Mouse (Mus musculus) CH12.LX (cell line): ENCODE results near the gene Slc44a5. TPM values are rescaled to one million over a fixed set of nuclear protein-coding genes. Genes with fewer than 3 reads are reported as not detected.
A peak's percentile ranks its signal among the peaks of the same experiment; 100 is the strongest.

ENCODE experiments used
- DNase-seq: peaks from one replicate; pipeline ENCODE4 v3.0.0-alpha.2; 2013; ENCODE audit errors: extremely low read depth
- H3K27ac ChIP-seq: 2 replicates; pipeline ENCODE4 v1.5.1; 2012; ENCODE audit warnings: low read depth, mild to moderate bottlenecking, control low read depth, moderate library complexity; ENCODE audit not compliant: insufficient read depth
- H3K27me3 ChIP-seq: replicated peaks from 2 replicates; pipeline ENCODE3; 2012; ENCODE audit warnings: inconsistent platforms
- H3K36me3 ChIP-seq, 2 experiments: replicated peaks in 1 of 2; 2 replicates each; pipeline versions ENCODE3 to v1.6.1; 2012; ENCODE audit warnings: inconsistent platforms in 1 of 2, low read length in 1 of 2, mild to moderate bottlenecking in 1 of 2, mixed read lengths in 1 of 2, moderate library complexity in 1 of 2; ENCODE audit not compliant: control insufficient read depth in 1 of 2, insufficient read depth in 1 of 2
- H3K4me1 ChIP-seq, 2 experiments: 2 replicates each; pipeline ENCODE4 v1.6.1; 2012; ENCODE audit warnings: inconsistent platforms in 1 of 2, moderate library complexity in 1 of 2; ENCODE audit not compliant: insufficient read depth in 2 of 2, control insufficient read depth in 1 of 2
- H3K4me2 ChIP-seq: 2 replicates; pipeline ENCODE4 v1.6.1; 2012; ENCODE audit warnings: low read depth, mild to moderate bottlenecking, control low read depth; ENCODE audit not compliant: poor library complexity, insufficient read depth, severe bottlenecking
- H3K4me3 ChIP-seq, 3 experiments: fragments of 150-350 bp in 1 of 3; sonication (generic) in 1 of 3; replicated peaks in 1 of 3; 2 replicates each; pipeline versions ENCODE3 to v1.5.1; 2011 to 2012; ENCODE audit warnings: low read depth in 2 of 3, low read length in 2 of 3, mild to moderate bottlenecking in 2 of 3, moderate library complexity in 2 of 3, control low read depth in 1 of 3, improper control_type of control experiment in 1 of 3, inconsistent platforms in 1 of 3, mixed read lengths in 1 of 3; ENCODE audit not compliant: poor library complexity in 1 of 3
- H3K79me2 ChIP-seq: replicated peaks from 2 replicates; pipeline ENCODE4 v1.6.1; 2012; ENCODE audit warnings: mild to moderate bottlenecking, moderate library complexity; ENCODE audit not compliant: control insufficient read depth, poor library complexity, insufficient read depth, severe bottlenecking; ENCODE audit errors: extremely low read depth
- H3K9ac ChIP-seq: 2 replicates; pipeline ENCODE4 v1.6.1; 2012; ENCODE audit warnings: low read depth, mild to moderate bottlenecking, control low read depth, moderate library complexity; ENCODE audit not compliant: insufficient read depth
- H3K9me3 ChIP-seq: replicated peaks from 2 replicates; pipeline ENCODE3; 2012; ENCODE audit warnings: low read length, inconsistent platforms, mixed read lengths
- CHD1 ChIP-seq: IDR thresholded peaks from 2 replicates; pipeline ENCODE4 v1.6.1; 2012; ENCODE audit warnings: low read depth, low read length, improper control_type of control experiment, inconsistent platforms
- CHD2 ChIP-seq: IDR thresholded peaks from 2 replicates; pipeline ENCODE4 v1.6.1; 2011; ENCODE audit warnings: low read length, improper control_type of control experiment
- CTCF ChIP-seq, 2 experiments: IDR thresholded peaks in 1 of 2; conservative IDR thresholded peaks in 1 of 2; 2 replicates each; pipeline ENCODE4 v1.5.1; 2011 to 2012; ENCODE audit warnings: low read depth in 2 of 2, low read length in 2 of 2, improper control_type of control experiment in 1 of 2, inconsistent platforms in 1 of 2, mild to moderate bottlenecking in 1 of 2, moderate library complexity in 1 of 2
- E2F4 ChIP-seq: IDR thresholded peaks from 2 replicates; pipeline ENCODE4 v1.6.1; 2011; ENCODE audit warnings: low read depth, low read length, improper control_type of control experiment; ENCODE audit not compliant: insufficient replicate concordance
- ELF1 ChIP-seq: IDR thresholded peaks from 2 replicates; pipeline ENCODE4 v1.6.1; 2014; ENCODE audit warnings: low read depth, mild to moderate bottlenecking, inconsistent platforms, low read length, improper control_type of control experiment
- ETS1 ChIP-seq: conservative IDR thresholded peaks from 2 replicates; pipeline ENCODE4 v1.6.1; 2012; ENCODE audit warnings: low read depth, mild to moderate bottlenecking, inconsistent platforms, low read length, improper control_type of control experiment, moderate library complexity
- GABPA ChIP-seq: IDR thresholded peaks from 2 replicates; pipeline ENCODE4 v1.6.1; 2012; ENCODE audit warnings: low read depth, low read length, improper control_type of control experiment, inconsistent platforms; ENCODE audit not compliant: insufficient replicate concordance
- IRF4 ChIP-seq: IDR thresholded peaks from 2 replicates; pipeline ENCODE4 v1.6.1; 2014; ENCODE audit warnings: low read depth, mild to moderate bottlenecking, inconsistent platforms, low read length, improper control_type of control experiment
- JUN ChIP-seq: IDR thresholded peaks from 2 replicates; pipeline ENCODE4 v1.6.1; 2011; ENCODE audit warnings: low read depth, mild to moderate bottlenecking, low read length, improper control_type of control experiment, moderate library complexity; ENCODE audit not compliant: insufficient read depth
- JUND ChIP-seq: conservative IDR thresholded peaks from 2 replicates; pipeline ENCODE4 v1.6.1; 2011; ENCODE audit warnings: low read depth, low read length, improper control_type of control experiment
- MAFK ChIP-seq: IDR thresholded peaks from 2 replicates; pipeline ENCODE4 v1.6.1; 2011; ENCODE audit warnings: low read length, improper control_type of control experiment; ENCODE audit not compliant: insufficient replicate concordance
- MAX ChIP-seq: IDR thresholded peaks from 2 replicates; pipeline ENCODE4 v1.6.1; 2011; ENCODE audit warnings: low read length, improper control_type of control experiment
- MAZ ChIP-seq: IDR thresholded peaks from 2 replicates; pipeline ENCODE4 v1.6.1; 2012; ENCODE audit warnings: low read depth, mild to moderate bottlenecking, inconsistent platforms, low read length, improper control_type of control experiment, moderate library complexity
- MEF2A ChIP-seq: IDR thresholded peaks from 2 replicates; pipeline ENCODE4 v1.6.1; 2014; ENCODE audit warnings: low read depth, mild to moderate bottlenecking, inconsistent platforms, low read length, improper control_type of control experiment, borderline replicate concordance
- MYC ChIP-seq: IDR thresholded peaks from 2 replicates; pipeline ENCODE4 v1.6.1; 2011; ENCODE audit warnings: low read depth, mild to moderate bottlenecking, improper control_type of control experiment, low read length
- NELFE ChIP-seq: IDR thresholded peaks from 2 replicates; pipeline ENCODE4 v1.6.1; 2011; ENCODE audit warnings: low read depth, low read length, improper control_type of control experiment
- NRF1 ChIP-seq: IDR thresholded peaks from 2 replicates; pipeline ENCODE4 v1.6.1; 2014; ENCODE audit warnings: low read depth, mild to moderate bottlenecking, inconsistent platforms, low read length, improper control_type of control experiment, moderate library complexity
- PAX5 ChIP-seq: IDR thresholded peaks from 2 replicates; pipeline ENCODE4 v1.6.1; 2012; ENCODE audit warnings: low read length, inconsistent platforms, mixed read lengths
- POLR2A ChIP-seq: IDR thresholded peaks from 2 replicates; pipeline ENCODE4 v1.6.1; 2011; ENCODE audit warnings: low read depth, mild to moderate bottlenecking, improper control_type of control experiment, low read length
- RAD21 ChIP-seq: IDR thresholded peaks from 2 replicates; pipeline ENCODE4 v1.6.1; 2011; ENCODE audit warnings: low read depth, mild to moderate bottlenecking, low read length, improper control_type of control experiment, moderate library complexity
- RCOR1 ChIP-seq: conservative IDR thresholded peaks from 2 replicates; pipeline ENCODE4 v1.6.1; 2012; ENCODE audit warnings: low read depth, mild to moderate bottlenecking, inconsistent platforms, low read length, improper control_type of control experiment
- SIN3A ChIP-seq: IDR thresholded peaks from 2 replicates; pipeline ENCODE4 v1.6.1; 2012; ENCODE audit warnings: low read length, improper control_type of control experiment, inconsistent platforms
- SMC3 ChIP-seq: IDR thresholded peaks from 2 replicates; pipeline ENCODE4 v1.6.1; 2011; ENCODE audit warnings: low read depth, low read length, improper control_type of control experiment
- TBP ChIP-seq: conservative IDR thresholded peaks from 2 replicates; pipeline ENCODE4 v1.6.1; 2011; ENCODE audit warnings: low read depth, low read length, improper control_type of control experiment
- TCF12 ChIP-seq: IDR thresholded peaks from 2 replicates; pipeline ENCODE4 v1.6.1; 2014; ENCODE audit warnings: low read depth, mild to moderate bottlenecking, inconsistent platforms, low read length, improper control_type of control experiment
- USF2 ChIP-seq: conservative IDR thresholded peaks from 2 replicates; pipeline ENCODE4 v1.6.1; 2011; ENCODE audit warnings: low read depth, low read length, improper control_type of control experiment
- ZC3H11A ChIP-seq: IDR thresholded peaks from 2 replicates; pipeline ENCODE4 v1.6.1; 2012; ENCODE audit warnings: low read depth, mild to moderate bottlenecking, inconsistent platforms, low read length, improper control_type of control experiment
- ZNF384 ChIP-seq: IDR thresholded peaks from 2 replicates; pipeline ENCODE4 v1.6.1; 2012; ENCODE audit warnings: low read depth, low read length, improper control_type of control experiment, inconsistent platforms
- dilution Hi-C: fragments of 300-500 bp; cut with MboI; formaldehyde crosslinking; loops from 2 replicates; pipeline ENCODE4 v1.14.3; 2020; ENCODE audit warnings: low sequenced_read_pairs; ENCODE audit not compliant: extremely low pct_unique_long_range_greater_than_20kb, extremely low pct_ligation_motif_present
- in situ Hi-C: fragments of 300-500 bp; cut with MboI; formaldehyde crosslinking; loops from 3 replicates; pipeline ENCODE4 v1.14.3; 2019; ENCODE audit warnings: low sequenced_read_pairs, low pct_ligation_motif_present, low pct_unique_long_range_greater_than_20kb, mixed read lengths
- polyA plus RNA-seq: library from polyadenylated mRNA; unstranded; fragments of >175 nt; gene quantifications from 2 replicates; pipeline ENCODE4 v1.2.1, GENCODE M21; 2012; ENCODE audit warnings: low read depth; ENCODE audit not compliant: insufficient read length
- total RNA-seq, 2 experiments: library from RNA; depleted of rRNA; stranded (reverse); fragments of 300-350 nt in 1 of 2; fragments of >200 nt in 1 of 2; gene quantifications; 2 replicates each; pipeline ENCODE4 v1.2.3; 2012 to 2014

Slc44a5 gene
- total and polyA plus RNA-seq, 3 experiments: not detected

- TF ChIP-seq MAFK (0 out of 2 replicates have a peak, but pooled peaks have one; percentile 47), TBP (peak; percentile 93), USF2 (no peak), SIN3A (no peak), MYC (no peak), ETS1 (no peak), ZC3H11A (no peak)
- TF ChIP-seq, all 38 proteins: peak for 9
These were observed 209.8 kb downstream of the Slc44a5 start (continued) for GRCm38 (mm10) chr3:154182987-154183386.

DNA sequence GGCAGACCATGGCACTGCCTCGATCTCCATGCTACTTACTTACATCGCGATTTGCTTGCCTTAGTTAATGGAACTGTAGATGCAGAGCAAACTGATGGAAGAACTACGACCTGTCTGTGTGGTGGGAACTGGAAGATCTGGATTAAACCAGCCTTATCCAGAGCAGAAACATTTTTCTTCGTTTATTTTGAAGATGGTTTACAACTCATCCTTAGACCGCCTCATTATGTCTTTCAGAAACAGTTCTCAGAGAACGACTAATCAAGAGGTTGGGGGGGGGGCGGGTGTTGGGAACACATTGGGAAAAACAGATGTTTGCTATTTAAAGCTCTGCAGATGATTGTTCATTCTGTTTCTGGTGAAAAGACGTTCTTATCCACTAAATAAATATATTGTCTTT lies 210.7 kb downstream of the Slc44a5 start:
- H3K4me1 ChIP-seq: peaks cover 3 to 26% of the 10 kb centered on the region in 2 experiments
- no peak overlapping the region for H3K9ac ChIP-seq
- TF ChIP-seq JUND: no peak
- TF ChIP-seq MEF2A: no peak
- no peak for TF ChIP-seq CHD1
- no peak for TF ChIP-seq NELFE
- no peak for TF ChIP-seq E2F4
- no peak for TF ChIP-seq NRF1
- no peak for TF ChIP-seq CTCF (conservative IDR thresholded peaks at IDR 0.05 in 1 of 2, IDR thresholded peaks at IDR 0.05 in 1 of 2; ENCODE audit: low read depth in 2 of 2, low read length in 2 of 2)
- no peak for TF ChIP-seq ETS1
- TF ChIP-seq JUN: no peak
- TF ChIP-seq TCF12: no peak
- no peak for TF ChIP-seq RCOR1
- no peak for TF ChIP-seq MAX
- TF ChIP-seq, all 38 proteins: peak for 0
- no peak for DNase-seq
- H3K9me3 ChIP-seq: peaks cover 4% of the 10 kb centered on the region
- dilution Hi-C loops: no loop called here
- H3K79me2 ChIP-seq: no peaks in the 10 kb centered on the region
- no peaks in the 10 kb centered on the region for H3K36me3 ChIP-seq
- no peak overlapping the region for H3K4me2 ChIP-seq
- no peaks in the 10 kb centered on the region for H3K27me3 ChIP-seq
- in situ Hi-C loops: no loop called here
- H3K4me3 ChIP-seq: no peak overlapping the region
- H3K27ac ChIP-seq: no peak overlapping the region

DNA sequence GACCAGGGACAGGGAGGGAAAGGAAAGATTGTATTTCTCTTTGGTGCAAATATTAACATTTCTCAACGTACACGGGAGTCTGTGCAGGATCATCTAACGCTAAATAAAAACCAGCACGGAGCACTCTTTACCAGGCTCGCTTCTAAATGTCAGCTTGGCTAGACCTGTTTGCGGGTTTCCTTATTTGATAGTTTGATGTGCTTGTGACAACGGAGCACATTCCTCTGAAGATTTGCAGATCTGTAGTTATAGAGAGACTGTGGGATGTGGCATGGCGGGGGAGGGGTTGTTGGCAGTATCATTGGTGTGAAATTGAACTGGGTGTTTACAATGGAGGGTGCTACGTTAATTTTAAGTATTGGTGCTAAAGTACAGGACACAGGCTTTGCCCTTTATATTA lies 215.4 kb downstream of the Slc44a5 start:
- dilution Hi-C loops: no loop called here

More for the DNA sequence above, 215.4 kb downstream of the Slc44a5 start:
- no peak for DNase-seq
- Histone ChIP-seq H3K27me3 (no peaks in the 10 kb centered on the region), H3K4me1 (peaks cover 2 to 5% of the 10 kb centered on the region in 2 experiments; a peak in 3 of 4 replicates), H3K9me3 (no peaks in the 10 kb centered on the region), H3K4me3 (no peak overlapping the region), H3K9ac (no peak overlapping the region), H3K27ac (no peak overlapping the region), H3K79me2 (no peaks in the 10 kb centered on the region)
- in situ Hi-C loops: no loop called here
- TF ChIP-seq ZNF384: no peak
- TF ChIP-seq SMC3: no peak
- TF ChIP-seq CHD2: no peak
- TF ChIP-seq MAFK: no peak
- no peak for TF ChIP-seq ELF1
- TF ChIP-seq POLR2A: no peak
- TF ChIP-seq RAD21: no peak
- no peak for TF ChIP-seq MYC
- no peak for TF ChIP-seq CHD1
- TF ChIP-seq GABPA: no peak
- TF ChIP-seq IRF4: no peak
- no peak for TF ChIP-seq USF2
- no peak for TF ChIP-seq JUN
- no peak for TF ChIP-seq TBP
- no peak for TF ChIP-seq NRF1
- TF ChIP-seq CTCF (conservative IDR thresholded peaks at IDR 0.05 in 1 of 2, IDR thresholded peaks at IDR 0.05 in 1 of 2; ENCODE audit: low read depth in 2 of 2, low read length in 2 of 2): no peak
- no peak for TF ChIP-seq ZC3H11A
- TF ChIP-seq JUND: no peak
- no peak for TF ChIP-seq PAX5
- TF ChIP-seq MAZ: no peak
- TF ChIP-seq, all 38 proteins: peak for 0
- no peaks in the 10 kb centered on the region for H3K36me3 ChIP-seq
- no peak overlapping the region for H3K4me2 ChIP-seq
